Comparison of ENCODE assay signal across 7 mouse cellular contexts in the genomic region with DNA sequence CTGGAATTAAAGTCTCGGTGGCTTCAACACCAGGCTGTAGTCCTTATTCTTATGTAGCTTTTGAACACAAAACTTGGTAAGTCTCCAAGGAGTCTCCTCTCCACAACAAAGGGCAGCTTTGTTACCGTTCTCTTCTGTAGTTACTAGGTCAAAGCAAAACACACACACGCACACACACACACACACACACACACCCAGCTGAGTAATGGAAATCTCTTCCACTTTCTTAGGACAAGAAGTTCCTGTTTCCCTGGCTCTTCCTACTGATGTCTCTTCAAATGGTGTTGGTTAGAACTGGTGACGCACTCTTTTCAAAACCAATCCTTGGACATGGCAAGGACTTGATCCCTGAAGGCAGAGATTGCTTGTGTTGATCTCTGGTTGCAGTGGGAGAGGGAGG.
A peak's percentile ranks its signal among the peaks of the same experiment; 100 is the strongest.
DNase-seq lines count a peak whose midpoint lies in the region; ATAC-seq lines count a peak whose summit lies in the region.

No protein-coding gene starts in this region.

- no peak for ATAC-seq in forebrain, embryonic 14.5 days
- no peak for ATAC-seq in liver, embryonic 13.5 days (ENCODE audit: low read depth)
- no peak for ATAC-seq in neural tube, embryonic 13.5 days (ENCODE audit: low read depth)

- 83% methylated on average over 4 of the region's 4 CpGs for WGBS in forebrain, embryonic 14.5 days
- WGBS in liver, embryonic 13.5 days (ENCODE audit: insufficient replicate concordance) = 56% methylated on average over 4 of the region's 4 CpGs
- 77% methylated on average over 4 of the region's 4 CpGs for WGBS in neural tube, embryonic 13.5 days

- no peaks in the 10 kb centered on the region for H3K9me3 ChIP-seq in forebrain, embryonic 14.5 days (replicated peaks; ENCODE audit: control insufficient read depth, low read length)
- H3K9me3 ChIP-seq in liver, embryonic 13.5 days (replicated peaks) = no peaks in the 10 kb centered on the region
- H3K9me3 ChIP-seq in neural tube, embryonic 13.5 days = no peaks in the 10 kb centered on the region

- H3K27ac ChIP-seq in forebrain, embryonic 14.5 days (ENCODE audit: low read depth, low read length) = 0 out of 2 replicates have a peak overlapping the region, but pooled peaks have one; percentile 80
- no peak overlapping the region for H3K27ac ChIP-seq in liver, embryonic 13.5 days
- peak overlapping the region; percentile 94; the same call in 1 of the 2 replicates for H3K27ac ChIP-seq in neural tube, embryonic 13.5 days (replicated peaks)

- H3K27me3 ChIP-seq in forebrain, embryonic 14.5 days (replicated peaks; ENCODE audit: control insufficient read depth, insufficient read depth, low read length) = no peaks in the 10 kb centered on the region
- H3K27me3 ChIP-seq in liver, embryonic 13.5 days = peaks cover 46% of the 10 kb centered on the region
- no peaks in the 10 kb centered on the region for H3K27me3 ChIP-seq in neural tube, embryonic 13.5 days

- no peak overlapping the region for H3K9ac ChIP-seq in forebrain, embryonic 14.5 days (ENCODE audit: low read length)
- H3K9ac ChIP-seq in liver, embryonic 13.5 days = no peak overlapping the region
- H3K9ac ChIP-seq in neural tube, embryonic 13.5 days = no peak overlapping the region

- H3K36me3 ChIP-seq in forebrain, embryonic 14.5 days (ENCODE audit: control insufficient read depth, insufficient read depth, low read length) = no peaks in the 10 kb centered on the region
- no peaks in the 10 kb centered on the region for H3K36me3 ChIP-seq in liver, embryonic 13.5 days
- no peaks in the 10 kb centered on the region for H3K36me3 ChIP-seq in neural tube, embryonic 13.5 days

- H3K4me2 ChIP-seq in forebrain, embryonic 14.5 days (ENCODE audit: low read length) = no peak overlapping the region
- peak overlapping the region; percentile 76; the same call in 1 of the 2 replicates for H3K4me2 ChIP-seq in liver, embryonic 13.5 days
- H3K4me2 ChIP-seq in neural tube, embryonic 13.5 days = no peak overlapping the region

- H3K4me1 ChIP-seq in forebrain, embryonic 14.5 days (ENCODE audit: control insufficient read depth, insufficient read depth, low read length) = peaks cover 4% of the 10 kb centered on the region; the same call in 1 of the 2 replicates
- peaks cover 14% of the 10 kb centered on the region for H3K4me1 ChIP-seq in liver, embryonic 13.5 days (replicated peaks)
- H3K4me1 ChIP-seq in neural tube, embryonic 13.5 days (replicated peaks) = peaks cover 27% of the 10 kb centered on the region

- peak; percentile 15 to 41 for DNase-seq in lung, adult 18-20 months
- DNase-seq in lung, postnatal 14 days = no peak
- DNase-seq in forebrain, embryonic 14.5 days (ENCODE audit: low spot score) = no peak
- no peak for DNase-seq in liver, embryonic 13.5 days
- DNase-seq in right cerebral cortex, adult 2 months (ENCODE audit: low spot score in 2 of 2) = no peak
- DNase-seq in kidney, adult 11 months = no peak

- H3K4me3 ChIP-seq in forebrain, embryonic 14.5 days (ENCODE audit: low read depth, low read length) = no peak overlapping the region
- peak overlapping the region; percentile 56; the same call in 1 of the 2 replicates for H3K4me3 ChIP-seq in liver, embryonic 13.5 days (replicated peaks)
- H3K4me3 ChIP-seq in neural tube, embryonic 13.5 days = no peak overlapping the region

Comparison
In these comparisons a context has a peak if more than half of its experiments do, and no peak if none do; other contexts are left out.
1. DNase-seq: peak in lung, adult 18-20 months (2 of 2); none in lung, postnatal 14 days (single experiment), forebrain, embryonic 14.5 days (single experiment), liver, embryonic 13.5 days (single experiment), right cerebral cortex, adult 2 months (0 of 2) and kidney, adult 11 months (single experiment).